Mouse (Mus musculus): ENCODE results near the gene Hhipl1. TPM values are rescaled to one million over a fixed set of nuclear protein-coding genes. Genes with fewer than 3 reads are reported as not detected.

Gene Hhipl1
- 2.4 and 2.7 TPM in 2 replicates for polyA plus RNA-seq (2016; fragmentation: Nextera tagmentation; extraction: Ambion mirVana)

GRCm38 (mm10) chr12:108305812-108306794 is at the start of gene Hhipl1:
Gene Hhipl1, plus strand, starts transcription at chr12:108306270.
- Histone ChIP-seq H3K27ac (no peak within 1 kb of the TSS), H3K4me3 (peak within 1 kb of the TSS; percentile 52), H3K36me3 (no peaks in the 10 kb centered on the region), H3K27me3 (peaks cover 16% of the 10 kb centered on the region; the same call in 1 of the 2 replicates), H3K4me2 (replicated peaks) (peak within 1 kb of the TSS; percentile 98), H3K9ac (peak within 1 kb of the TSS; percentile 74), H3K9me3 (replicated peaks) (no peaks in the 10 kb centered on the region), H3K4me1 (peaks cover 14% of the 10 kb centered on the region; the same call in 1 of the 2 replicates)
- peak; percentile 60 for ATAC-seq (ENCODE audit: low FRiP score)
- 4% methylated on average over 66 of the region's 67 CpGs for WGBS

DNA sequence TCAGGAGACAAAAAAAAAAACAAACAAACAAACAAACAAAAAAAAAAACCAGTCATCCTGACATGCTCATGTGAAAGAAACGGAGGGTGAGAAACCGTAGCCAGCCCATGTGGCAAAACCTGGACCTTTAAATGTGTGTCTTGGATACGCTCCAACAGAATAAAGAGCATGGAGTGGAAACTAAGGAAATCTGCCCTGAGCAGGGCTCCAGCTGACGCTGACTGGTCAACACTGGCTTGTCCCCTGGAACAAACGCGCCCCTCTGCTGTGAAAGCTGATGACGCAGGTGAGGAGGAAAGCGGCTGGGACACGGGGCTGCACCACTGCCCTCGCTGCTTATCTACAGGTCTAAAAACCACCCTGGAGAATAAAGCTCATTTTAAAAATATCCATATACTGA is 49.3 kb upstream of the Hhipl1 start:
- peaks cover 86% of the 10 kb centered on the region for H3K4me1 ChIP-seq
- 47% methylated on average over 10 of the region's 10 CpGs for WGBS

GRCm38 (mm10) chr12:108259322-108260049 is 46.6 kb upstream of the Hhipl1 start:
- Histone ChIP-seq H3K9ac (peak overlapping the region; percentile 15; the same call in 1 of the 2 replicates), H3K27ac (peak overlapping the region; percentile 44), H3K4me1 (peaks cover 87% of the 10 kb centered on the region), H3K4me3 (no peak overlapping the region), H3K9me3 (replicated peaks) (no peaks in the 10 kb centered on the region), H3K27me3 (no peaks in the 10 kb centered on the region), H3K4me2 (replicated peaks) (no peak overlapping the region), H3K36me3 (no peaks in the 10 kb centered on the region)
- 75% methylated on average over 24 of the region's 24 CpGs for WGBS
- no peak for ATAC-seq (ENCODE audit: low FRiP score)

More for the DNA sequence above, 49.3 kb upstream of the Hhipl1 start:
- H3K27me3 ChIP-seq = no peaks in the 10 kb centered on the region
- H3K4me3 ChIP-seq = no peak overlapping the region
- H3K9me3 ChIP-seq (replicated peaks) = no peaks in the 10 kb centered on the region
- H3K27ac ChIP-seq = peak overlapping the region; percentile 64
- H3K4me2 ChIP-seq (replicated peaks) = no peak overlapping the region
- H3K9ac ChIP-seq = no peak overlapping the region
- no peaks in the 10 kb centered on the region for H3K36me3 ChIP-seq
- ATAC-seq (ENCODE audit: low FRiP score) = no peak

- H3K4me3 ChIP-seq = no peak overlapping the region
- WGBS = 76% methylated on average over 12 of the region's 12 CpGs
- H3K4me2 ChIP-seq (replicated peaks) = no peak overlapping the region
- H3K4me1 ChIP-seq = peaks cover 89% of the 10 kb centered on the region
- H3K9me3 ChIP-seq (replicated peaks) = no peaks in the 10 kb centered on the region
- H3K36me3 ChIP-seq = no peaks in the 10 kb centered on the region
- no peak overlapping the region for H3K9ac ChIP-seq
- no peak for ATAC-seq (ENCODE audit: low FRiP score)
- H3K27me3 ChIP-seq = no peaks in the 10 kb centered on the region
- H3K27ac ChIP-seq = no peak overlapping the region
Observed at GRCm38 (mm10) chr12:108260950-108261349, 45.1 kb upstream of the Hhipl1 start.

DNA sequence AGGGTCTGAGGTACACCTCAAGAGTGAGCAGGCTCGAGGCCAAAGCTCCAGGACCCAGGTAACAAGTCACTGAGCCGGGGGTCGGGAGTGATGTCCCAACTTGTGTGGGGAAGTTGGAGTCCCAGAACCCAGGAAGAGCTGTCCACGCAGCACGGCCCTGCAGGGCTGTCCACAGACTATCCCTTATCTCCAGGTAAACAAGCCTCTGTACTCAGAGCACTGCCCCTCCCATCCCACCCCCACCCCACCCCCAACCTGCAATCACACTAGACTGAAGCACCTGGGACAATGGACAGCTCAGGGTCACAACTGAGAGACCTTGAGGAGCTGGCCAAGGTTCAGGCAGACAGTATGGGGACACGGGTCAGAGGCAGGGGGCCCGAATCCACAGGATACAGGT is 41.2 kb upstream of the Hhipl1 start:
- Histone ChIP-seq H3K4me3 (no peak overlapping the region), H3K27ac (peak overlapping the region; percentile 90), H3K36me3 (no peaks in the 10 kb centered on the region), H3K27me3 (no peaks in the 10 kb centered on the region), H3K4me2 (replicated peaks) (peak overlapping the region; percentile 44), H3K4me1 (peaks cover 88% of the 10 kb centered on the region), H3K9ac (no peak overlapping the region), H3K9me3 (replicated peaks) (no peaks in the 10 kb centered on the region)
- no peak for ATAC-seq (ENCODE audit: low FRiP score)
- whole genome bisulfite sequencing = 72% methylated on average over 7 of the region's 7 CpGs

DNA sequence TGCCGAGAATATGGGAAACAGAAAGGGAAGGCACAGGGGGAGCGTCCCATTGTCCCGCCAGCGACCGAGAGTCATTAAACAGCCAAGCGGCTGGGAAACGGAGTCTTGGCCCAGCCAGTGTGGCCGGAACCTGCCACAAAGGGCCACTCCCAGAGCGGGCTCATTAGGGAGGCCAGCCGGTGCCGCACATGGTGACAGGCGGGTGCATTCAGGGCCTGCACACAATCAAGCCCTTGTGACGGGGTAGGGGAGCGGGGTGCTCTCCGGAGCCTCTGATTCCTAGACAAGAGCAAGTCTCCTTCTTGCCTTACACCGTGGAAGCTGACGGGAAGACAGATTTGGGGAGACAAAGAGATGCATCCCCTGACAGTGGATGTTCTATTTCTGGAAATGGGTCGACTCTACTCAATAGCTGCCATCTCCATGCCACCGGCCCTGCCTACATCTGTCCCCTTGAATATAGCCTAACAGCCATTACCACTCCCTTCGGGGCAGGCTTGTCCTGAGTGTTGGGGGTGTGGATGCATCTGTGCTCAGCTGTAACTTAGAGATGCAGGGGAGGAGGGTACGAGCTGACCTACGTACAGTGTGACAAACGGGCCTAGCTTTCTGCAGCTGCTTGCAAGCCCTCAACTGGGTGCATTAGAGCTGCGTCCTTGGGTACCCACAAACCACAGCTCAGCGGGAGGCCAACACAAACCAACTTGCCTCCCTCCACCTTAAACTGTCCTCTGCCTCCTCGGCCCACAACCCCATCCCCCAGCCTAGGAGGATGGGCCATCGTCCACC is 40.0 kb upstream of the Hhipl1 start:
- Histone ChIP-seq H3K4me2 (replicated peaks) (peak overlapping the region; percentile 44), H3K4me3 (peak overlapping the region; percentile 13), H3K36me3 (no peaks in the 10 kb centered on the region), H3K27me3 (no peaks in the 10 kb centered on the region), H3K9me3 (replicated peaks) (no peaks in the 10 kb centered on the region), H3K27ac (peak overlapping the region; percentile 90), H3K4me1 (peaks cover 94% of the 10 kb centered on the region), H3K9ac (peak overlapping the region; percentile 55)
- WGBS = 17% methylated on average over 27 of the region's 27 CpGs
- peak; percentile 83 for ATAC-seq (ENCODE audit: low FRiP score)

DNA sequence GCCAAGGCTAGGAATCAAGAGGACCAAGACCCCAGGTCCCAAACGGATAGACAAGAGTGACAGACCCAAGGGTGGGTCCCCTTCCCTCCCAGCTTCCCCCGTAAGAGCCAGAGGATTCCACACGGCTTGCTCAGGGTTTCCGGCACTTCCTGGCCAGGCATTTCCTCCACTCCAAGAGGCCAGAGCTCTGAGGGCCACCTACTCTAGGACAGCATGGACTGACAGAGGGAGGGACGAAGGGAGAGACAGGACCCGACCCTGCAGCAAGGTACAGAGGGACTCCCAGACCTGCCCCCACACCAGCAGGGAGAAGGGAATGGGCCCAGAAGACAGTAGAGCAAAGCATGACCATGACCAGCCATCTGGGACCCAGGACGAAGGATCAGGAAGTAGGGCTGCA is 38.4 kb upstream of the Hhipl1 start:
- Histone ChIP-seq H3K27ac (peak overlapping the region; percentile 90), H3K4me2 (replicated peaks) (no peak overlapping the region), H3K4me1 (peaks cover 95% of the 10 kb centered on the region), H3K27me3 (no peaks in the 10 kb centered on the region), H3K4me3 (no peak overlapping the region), H3K9me3 (replicated peaks) (no peaks in the 10 kb centered on the region), H3K9ac (no peak overlapping the region), H3K36me3 (no peaks in the 10 kb centered on the region)
- WGBS = 82% methylated on average over 7 of the region's 7 CpGs
- no peak for ATAC-seq (ENCODE audit: low FRiP score)

GRCm38 (mm10) chr12:108268970-108269369 is 37.1 kb upstream of the Hhipl1 start:
- no peak for ATAC-seq (ENCODE audit: low FRiP score)
- H3K9me3 ChIP-seq (replicated peaks) = no peaks in the 10 kb centered on the region
- H3K9ac ChIP-seq = no peak overlapping the region
- H3K27ac ChIP-seq = no peak overlapping the region
- H3K36me3 ChIP-seq = no peaks in the 10 kb centered on the region
- H3K4me1 ChIP-seq = peaks cover 96% of the 10 kb centered on the region
- H3K4me3 ChIP-seq = no peak overlapping the region
- H3K4me2 ChIP-seq (replicated peaks) = no peak overlapping the region
- 89% methylated on average over 10 of the region's 10 CpGs for WGBS
- H3K27me3 ChIP-seq = no peaks in the 10 kb centered on the region

- Histone ChIP-seq H3K4me3 (no peak overlapping the region), H3K27ac (no peak overlapping the region), H3K27me3 (no peaks in the 10 kb centered on the region), H3K9ac (no peak overlapping the region), H3K9me3 (replicated peaks) (no peaks in the 10 kb centered on the region), H3K36me3 (no peaks in the 10 kb centered on the region), H3K4me2 (replicated peaks) (no peak overlapping the region), H3K4me1 (peaks cover 95% of the 10 kb centered on the region)
- WGBS = 66% methylated on average over 5 of the region's 5 CpGs
- ATAC-seq (ENCODE audit: low FRiP score) = no peak
Observed at GRCm38 (mm10) chr12:108269699-108270098, 36.4 kb upstream of the Hhipl1 start.

DNA sequence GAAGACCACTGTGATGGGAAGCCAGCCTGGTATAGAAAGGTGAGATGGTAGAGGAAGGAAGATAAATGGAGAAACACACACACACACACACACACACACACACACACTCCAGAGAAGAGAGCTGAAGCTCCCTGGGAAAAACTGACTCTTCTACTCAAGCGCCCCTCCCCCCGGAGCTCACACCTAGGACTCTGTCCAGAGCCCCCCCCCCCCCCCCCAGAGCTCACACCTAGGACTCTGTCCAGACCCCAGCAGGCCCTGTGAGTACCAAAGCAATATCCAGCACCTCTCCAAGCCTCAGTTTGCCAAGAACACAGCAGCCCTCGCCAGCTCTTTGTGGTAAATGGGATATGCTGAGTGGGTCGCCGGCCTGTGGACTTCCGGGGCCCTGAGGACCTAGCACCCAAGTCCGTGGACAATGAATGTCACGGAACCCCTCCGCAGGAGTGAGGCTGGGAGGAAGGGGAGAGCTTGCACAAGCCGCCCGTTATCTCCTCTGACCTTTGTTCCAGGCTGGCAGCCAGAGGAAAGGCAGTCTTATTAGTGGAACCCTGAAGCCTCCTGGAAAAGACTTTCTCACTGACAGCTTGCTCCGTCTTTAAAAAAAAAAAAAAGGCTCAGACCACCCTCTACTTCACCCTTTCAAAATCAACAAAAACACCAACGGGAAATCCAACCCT is 35.7 kb upstream of the Hhipl1 start:
- no peaks in the 10 kb centered on the region for H3K9me3 ChIP-seq (replicated peaks)
- H3K9ac ChIP-seq = no peak overlapping the region
- peak overlapping the region; percentile 94 for H3K4me2 ChIP-seq (replicated peaks)
- peaks cover 88% of the 10 kb centered on the region for H3K4me1 ChIP-seq
- H3K27me3 ChIP-seq = no peaks in the 10 kb centered on the region
- H3K27ac ChIP-seq = no peak overlapping the region
- no peaks in the 10 kb centered on the region for H3K36me3 ChIP-seq
- WGBS = 59% methylated on average over 11 of the region's 13 CpGs
- no peak overlapping the region for H3K4me3 ChIP-seq
- no peak for ATAC-seq (ENCODE audit: low FRiP score)

DNA sequence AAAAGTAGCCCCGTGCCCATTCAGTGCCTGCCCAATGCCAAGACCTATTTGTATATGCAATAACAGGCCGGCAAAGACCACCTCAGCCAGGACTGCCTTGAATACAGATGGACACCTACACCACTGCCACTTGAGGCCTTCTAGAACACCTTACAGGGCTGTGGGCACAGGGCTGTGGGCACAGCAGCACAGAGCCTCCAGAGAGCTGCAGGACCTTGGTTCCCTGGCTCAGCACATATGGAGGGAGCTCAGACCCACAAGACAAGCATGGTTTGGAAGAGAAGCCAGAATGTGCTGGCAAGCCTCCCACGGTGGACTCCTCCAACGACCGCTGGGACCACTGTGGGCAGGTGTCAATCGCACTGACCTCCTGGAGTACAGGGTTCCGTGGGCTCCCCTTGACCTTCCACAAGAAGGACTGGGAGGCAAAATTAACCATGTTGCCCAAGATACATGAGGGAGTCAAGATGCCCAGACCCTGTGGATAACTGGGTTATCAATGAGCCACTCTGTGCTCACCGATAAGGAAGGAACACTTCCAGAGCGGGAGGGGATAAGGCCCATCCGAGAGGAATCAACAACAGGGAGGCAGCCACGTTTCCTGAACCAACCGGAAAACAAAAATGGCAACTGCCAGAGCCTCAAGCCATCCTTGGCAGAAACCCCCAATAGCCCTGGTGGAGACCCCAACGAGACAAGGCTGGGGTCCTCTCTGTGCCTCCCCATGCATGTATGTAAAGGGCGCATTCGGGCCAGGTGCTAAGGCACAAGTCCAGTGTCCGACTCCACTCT is 34.5 kb upstream of the Hhipl1 start:
- H3K27ac ChIP-seq = peak overlapping the region; percentile 66
- H3K4me3 ChIP-seq = peak overlapping the region; percentile 87

More for the DNA sequence above, 34.5 kb upstream of the Hhipl1 start:
- no peaks in the 10 kb centered on the region for H3K27me3 ChIP-seq
- 76% methylated on average over 16 of the region's 16 CpGs for WGBS
- H3K9me3 ChIP-seq (replicated peaks) = no peaks in the 10 kb centered on the region
- no peak for ATAC-seq (ENCODE audit: low FRiP score)
- no peaks in the 10 kb centered on the region for H3K36me3 ChIP-seq
- H3K9ac ChIP-seq = peak overlapping the region; percentile 53
- peak overlapping the region; percentile 94 for H3K4me2 ChIP-seq (replicated peaks)
- H3K4me1 ChIP-seq = peaks cover 79% of the 10 kb centered on the region

Measured in hindbrain, embryonic 12.5 days (tissue).